Mouse (Mus musculus): Measurements from ENCODE around the gene Olfr1020. TPM values are rescaled to one million over a fixed set of nuclear protein-coding genes. Genes with fewer than 3 reads are reported as not detected.

Gene Olfr1020
- not detected in 2 replicates for total RNA-seq (2021)
- long read RNA-seq: 0 reads

DNA sequence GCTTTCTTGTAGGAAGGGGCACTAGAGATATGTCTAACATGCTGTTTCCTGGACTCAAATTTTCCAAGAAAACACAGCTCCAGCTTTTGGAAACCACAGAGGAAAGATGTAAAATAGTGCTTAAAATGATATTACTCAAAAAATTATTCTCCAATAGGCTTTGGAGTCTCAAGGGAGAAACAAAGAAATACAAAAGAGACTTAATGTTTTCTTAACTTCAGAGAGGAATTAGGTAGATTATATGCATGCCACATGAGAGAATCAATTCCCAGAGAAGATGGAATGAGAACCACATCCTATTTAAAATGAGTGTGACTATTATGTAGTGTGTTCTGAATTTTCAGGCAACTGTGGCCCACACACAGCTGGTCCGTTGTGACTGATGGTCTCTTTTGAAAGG is at the start of gene Olfr1020:
Olfr1020 (plus strand) TSS at position 301 of the 400 bp plus-strand sequence.
- DNase-seq: no peak

DNA sequence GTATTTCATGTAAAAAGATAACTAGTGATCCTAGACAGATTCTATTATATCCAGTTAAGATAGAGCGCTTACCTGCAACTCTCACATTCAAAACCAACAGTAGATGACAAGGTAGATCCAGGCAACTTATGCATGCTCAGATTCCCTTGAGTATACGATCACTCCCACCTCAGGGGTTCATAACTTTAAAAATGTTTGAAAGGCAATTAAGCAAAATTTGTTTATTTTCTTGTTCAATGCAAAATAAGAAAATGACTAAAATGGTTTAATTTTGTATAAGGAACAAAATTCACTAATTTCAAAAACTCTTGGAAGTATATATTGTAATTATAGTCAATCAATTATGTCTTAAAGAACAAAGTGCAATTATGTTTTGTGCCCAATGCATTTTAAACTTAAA is 44.4 kb upstream of the Olfr1020 start, which contains the start of gene Olfr1016:
Olfr1016 (minus strand) TSS at position 101 of the 400 bp plus-strand sequence.
- DNase-seq: no peak

DNA sequence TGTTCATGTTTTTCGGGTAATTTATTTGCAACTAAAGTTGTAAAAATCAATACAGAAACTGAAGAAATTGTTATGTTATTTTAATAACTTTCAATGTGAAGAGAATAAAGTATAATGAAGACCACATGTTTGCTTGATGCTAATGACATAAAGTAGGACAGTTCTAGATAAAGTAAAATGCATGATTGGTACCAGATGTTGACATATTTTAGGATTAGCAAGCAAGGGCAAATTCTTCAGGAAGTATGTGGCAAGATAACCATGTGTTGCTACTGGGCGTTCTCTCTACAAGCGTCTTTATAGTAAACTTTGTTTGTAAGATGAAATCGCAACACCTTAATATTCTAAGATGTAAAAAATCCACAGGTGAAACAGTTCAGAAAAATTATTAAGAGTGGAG is 42.3 kb upstream of the Olfr1020 start:
- DNase-seq: no peak

DNA sequence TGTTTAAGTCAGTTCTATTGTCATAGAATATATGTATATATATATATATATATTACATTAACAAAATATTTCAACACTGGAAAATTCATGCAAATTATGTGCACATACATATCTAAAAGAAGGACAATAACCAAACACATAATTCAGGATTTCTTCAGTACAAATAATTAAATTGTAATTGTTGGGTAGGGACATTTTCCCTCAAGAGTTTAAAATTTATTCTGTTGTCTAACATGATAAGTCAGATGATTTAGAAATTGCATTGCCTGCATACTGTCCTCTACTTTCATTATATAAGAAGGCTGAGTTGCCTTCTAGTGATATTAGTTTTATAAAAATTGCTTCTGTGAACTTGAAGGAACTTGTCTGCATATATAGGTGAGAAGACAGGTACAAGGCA is 28.7 kb upstream of the Olfr1020 start, which contains the start of gene Olfr1018:
Olfr1018 (plus strand) TSS at position 301 of the 400 bp plus-strand sequence.
- DNase-seq: no peak

DNA sequence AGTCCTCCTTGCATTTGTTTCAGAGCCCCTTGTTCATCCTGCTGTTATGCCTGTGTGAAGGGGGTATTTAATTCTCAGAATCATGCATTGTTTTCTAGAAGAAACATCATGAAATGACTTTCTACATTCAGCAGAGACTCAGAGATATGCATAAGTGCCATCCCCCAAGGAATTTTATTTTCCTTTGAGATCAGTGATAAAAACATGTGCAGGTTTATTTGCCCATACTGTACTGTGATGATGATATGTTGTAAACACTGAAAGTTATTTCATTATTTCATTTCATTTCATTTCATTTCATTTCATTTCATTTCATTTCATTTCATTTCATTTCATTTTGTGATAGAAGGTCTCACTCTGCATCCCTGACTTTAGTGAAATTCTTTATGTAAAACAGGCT is 1.4 kb upstream of the Olfr1020 start, which contains the start of gene Olfr1019:
Olfr1019 (minus strand) TSS at position 101 of the 400 bp plus-strand sequence.
- no peak for DNase-seq

DNA sequence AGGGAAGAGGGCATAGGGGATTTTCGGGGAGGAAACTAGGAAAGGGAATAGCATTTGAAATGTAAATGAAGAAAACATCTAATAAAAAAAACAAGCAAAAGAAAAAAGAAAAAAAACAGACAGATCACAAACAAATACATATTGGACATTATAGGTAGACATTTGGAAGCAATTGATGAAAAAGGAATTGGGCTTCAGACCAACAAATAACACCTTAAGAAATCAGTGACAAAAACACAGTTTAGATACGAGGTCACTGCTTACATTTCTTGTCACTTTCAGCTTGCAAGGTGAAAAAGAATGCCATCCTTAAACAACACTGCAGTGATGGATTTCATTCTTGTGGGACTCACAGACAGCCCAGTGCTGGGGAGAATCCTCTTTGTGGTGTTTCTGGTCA is 21.5 kb downstream of the Olfr1020 start, which contains the start of gene Olfr1022:
Olfr1022 (plus strand) TSS at position 301 of the 400 bp plus-strand sequence.
- no peak for DNase-seq

DNA sequence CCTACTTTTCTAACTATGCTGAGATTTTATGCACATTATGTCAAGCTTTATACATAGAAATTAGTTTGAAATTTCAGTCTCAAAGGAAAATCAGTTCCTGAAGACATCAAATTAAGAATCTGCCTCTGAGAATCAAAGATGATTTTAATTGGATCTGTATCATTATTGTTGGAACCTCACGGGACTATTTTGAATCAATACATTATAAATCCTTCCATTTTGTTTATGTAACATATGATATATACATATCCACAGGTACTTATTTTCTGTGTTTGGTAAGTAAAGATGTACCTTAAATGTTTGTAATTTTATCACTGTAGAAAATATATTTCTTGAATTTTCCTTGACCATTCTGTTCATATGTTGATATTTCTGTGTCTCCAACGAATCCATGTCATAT is 38.5 kb downstream of the Olfr1020 start, which contains the start of gene Olfr1023:
Olfr1023 (plus strand) TSS at position 301 of the 400 bp plus-strand sequence.
- DNase-seq: no peak

Other genes starting within 250 kb of the Olfr1020 start
- gene Olfr1000, start 235.1 kb upstream of the Olfr1020 start, total RNA-seq (2021): not detected in 2 replicates
- not detected in 2 replicates for gene Olfr1002, start 196.3 kb upstream of the Olfr1020 start, total RNA-seq (2021)
- gene Olfr154, start 182.6 kb upstream of the Olfr1020 start, total RNA-seq (2021): not detected in 2 replicates
- gene Olfr1006, start 168.3 kb upstream of the Olfr1020 start, total RNA-seq (2021): not detected in 2 replicates
- not detected in 2 replicates for gene Olfr1008, start 157.6 kb upstream of the Olfr1020 start, total RNA-seq (2021)
- gene Olfr1009, start 131.6 kb upstream of the Olfr1020 start, total RNA-seq (2021): 0.30 TPM in 1 of 2 replicates, not detected in the other
- gene Olfr1012, start 84.3 kb upstream of the Olfr1020 start, total RNA-seq (2021): not detected in 2 replicates
- gene Olfr1013, start 79.9 kb upstream of the Olfr1020 start, total RNA-seq (2021): 0.06 TPM in 1 of 2 replicates, not detected in the other
- 0.38 TPM in 1 of 2 replicates, not detected in the other for gene Olfr1014, start 74.3 kb upstream of the Olfr1020 start, total RNA-seq (2021)
- not detected in 2 replicates for gene Olfr1015, start 65.0 kb upstream of the Olfr1020 start, total RNA-seq (2021)
- not detected in 2 replicates for gene Olfr1016, start 44.5 kb upstream of the Olfr1020 start, total RNA-seq (2021)
- not detected in 2 replicates for gene Olfr1018, start 28.6 kb upstream of the Olfr1020 start, total RNA-seq (2021)
- gene Olfr1019, start 1.5 kb upstream of the Olfr1020 start, total RNA-seq (2021): not detected in 2 replicates
- gene Olfr1022, start 21.6 kb downstream of the Olfr1020 start, total RNA-seq (2021): not detected in 2 replicates
- gene Olfr1023, start 38.6 kb downstream of the Olfr1020 start, total RNA-seq (2021): not detected in 2 replicates
- gene Olfr1024, start 58.0 kb downstream of the Olfr1020 start, total RNA-seq (2021): not detected in 2 replicates
- not detected in 2 replicates for gene Olfr1025-ps1, start 68.2 kb downstream of the Olfr1020 start, total RNA-seq (2021)
- gene Olfr1026, start 74.5 kb downstream of the Olfr1020 start, total RNA-seq (2021): not detected in 2 replicates
- not detected in 2 replicates for gene Olfr1028, start 103.4 kb downstream of the Olfr1020 start, total RNA-seq (2021)
- gene Olfr1029, start 126.9 kb downstream of the Olfr1020 start, total RNA-seq (2021): not detected in 2 replicates
- gene Olfr1030, start 132.2 kb downstream of the Olfr1020 start, total RNA-seq (2021): not detected in 2 replicates
- gene Olfr1031, start 143.3 kb downstream of the Olfr1020 start, total RNA-seq (2021): not detected in 2 replicates
- gene Olfr1032, start 158.5 kb downstream of the Olfr1020 start, total RNA-seq (2021): not detected in 2 replicates
- 4.5 and 4.9 TPM in 2 replicates for gene Olfr1033, start 173.6 kb downstream of the Olfr1020 start, total RNA-seq (2021)
- 0.29 and 0.33 TPM in 2 replicates for gene Olfr1034, start 198.8 kb downstream of the Olfr1020 start, total RNA-seq (2021)
- not detected in 2 replicates for gene Olfr1036, start 227.0 kb downstream of the Olfr1020 start, total RNA-seq (2021)
- gene Olfr1037, start 240.4 kb downstream of the Olfr1020 start, total RNA-seq (2021): not detected in 2 replicates

Data from adrenal gland, postnatal 25 days (tissue).